Mouse (Mus musculus) lung, postnatal 25 days (tissue): ENCODE results near the gene Aars.
"Not testable (repeated sequence)": the region's sequence is repeated elsewhere in the genome, so short reads cannot be mapped to it uniquely, and the experiment has no call there.

Experiments used
- DNase-seq: peaks from one replicate; pipeline ENCODE4 v3.0.0; 2022; ENCODE audit warnings: low spot score

The Aars gene

DNA sequence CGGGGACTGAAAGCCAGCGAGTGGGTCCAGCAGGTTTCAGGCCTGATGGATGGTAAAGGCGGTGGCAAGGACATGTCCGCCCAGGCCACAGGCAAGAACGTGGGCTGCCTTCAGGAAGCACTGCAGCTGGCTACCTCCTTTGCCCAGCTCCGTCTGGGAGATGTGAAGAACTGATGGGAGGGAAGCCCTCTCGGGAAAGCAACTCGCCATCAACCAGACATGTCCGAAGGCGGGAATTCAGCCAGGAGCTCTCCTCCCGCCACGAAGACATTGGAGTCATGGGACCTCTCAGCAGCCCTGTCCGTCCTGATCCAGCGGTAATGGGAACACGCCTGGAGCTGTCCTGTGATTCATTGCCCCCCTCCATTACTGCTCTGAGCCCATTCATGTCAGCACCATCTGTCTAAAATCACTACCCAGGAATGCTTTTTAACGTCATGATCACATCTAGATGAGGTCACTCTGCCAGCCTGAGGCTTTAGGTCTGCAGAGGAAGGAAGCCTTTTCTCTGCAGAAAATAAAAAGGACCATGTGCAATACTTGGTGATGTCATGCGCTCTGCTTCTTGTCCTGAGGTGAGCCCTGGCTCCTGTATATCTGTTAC, 22.2 kb downstream of the Aars start:
- DNase-seq = no peak

DNA sequence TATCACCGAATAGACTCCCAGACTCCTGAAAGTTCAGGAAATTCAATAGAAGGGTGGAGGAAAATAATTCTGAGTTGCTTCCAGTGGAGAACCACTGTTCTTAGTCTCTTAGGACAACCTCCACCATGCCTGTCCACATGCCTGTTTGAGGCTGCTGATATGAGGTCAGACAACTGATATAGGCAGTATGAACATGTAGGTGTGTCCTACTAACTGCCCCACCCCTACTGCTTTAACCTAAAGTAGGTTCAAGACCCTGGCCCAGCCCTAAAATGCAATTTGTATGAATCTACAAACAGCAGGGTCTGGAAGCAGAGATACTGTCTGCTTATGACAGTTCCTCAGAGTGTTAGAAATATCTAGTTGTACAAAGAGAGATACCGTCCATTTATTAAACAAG, 22.7 kb downstream of the Aars start:
- DNase-seq = no peak

DNA sequence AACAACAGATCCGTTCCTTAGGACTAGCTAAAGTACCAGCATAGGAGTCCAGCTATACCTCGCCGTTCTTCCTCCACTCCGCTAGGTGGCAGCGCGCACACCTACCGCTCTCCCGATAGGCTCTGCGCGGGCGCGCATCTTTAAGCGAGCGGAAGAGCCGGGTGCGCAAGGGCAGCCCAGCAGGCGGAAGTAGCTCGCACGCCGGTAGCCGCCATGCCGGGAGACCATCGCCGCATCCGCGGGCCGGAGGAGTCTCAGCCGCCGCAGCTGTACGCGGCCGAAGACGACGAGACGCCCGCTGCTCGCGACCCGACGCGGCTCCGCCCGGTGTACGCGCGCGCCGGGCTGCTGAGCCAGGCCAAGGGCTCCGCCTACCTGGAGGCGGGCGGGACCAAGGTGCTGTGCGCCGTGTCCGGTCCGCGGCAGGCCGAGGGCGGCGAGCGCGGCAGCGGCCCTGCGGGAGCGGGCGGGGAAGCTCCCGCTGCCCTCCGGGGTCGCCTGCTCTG, 23.3 kb downstream of the Aars start, which contains the start of gene Exosc6:
TSS of gene Exosc6 (plus strand) at position 182 of the 506 bp plus-strand sequence.
- DNase-seq = peak; percentile 93

DNA sequence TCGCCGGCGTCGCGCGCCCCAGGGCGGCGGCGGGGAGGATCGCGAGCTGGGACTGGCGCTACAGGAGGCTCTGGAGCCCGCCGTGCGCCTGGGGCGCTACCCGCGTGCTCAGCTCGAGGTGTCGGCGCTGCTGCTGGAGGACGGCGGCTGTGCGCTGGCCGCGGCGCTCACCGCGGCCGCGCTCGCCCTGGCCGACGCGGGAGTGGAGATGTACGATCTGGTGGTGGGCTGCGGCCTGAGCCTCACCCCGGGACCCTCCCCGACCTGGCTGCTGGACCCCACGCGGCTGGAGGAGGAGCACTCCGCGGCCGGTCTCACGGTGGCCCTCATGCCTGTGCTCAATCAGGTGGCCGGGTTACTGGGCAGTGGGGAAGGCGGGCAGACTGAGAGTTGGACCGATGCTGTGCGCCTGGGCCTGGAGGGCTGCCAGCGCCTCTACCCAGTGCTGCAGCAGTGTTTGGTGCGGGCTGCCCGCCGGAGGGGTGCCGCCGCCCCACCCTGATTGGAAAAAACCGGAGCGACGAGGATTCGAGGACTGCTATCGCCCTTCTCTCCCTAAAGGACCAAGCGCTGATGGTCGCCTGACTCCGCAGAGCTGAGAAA, 23.8 kb downstream of the Aars start:
- DNase-seq = no peak

DNA sequence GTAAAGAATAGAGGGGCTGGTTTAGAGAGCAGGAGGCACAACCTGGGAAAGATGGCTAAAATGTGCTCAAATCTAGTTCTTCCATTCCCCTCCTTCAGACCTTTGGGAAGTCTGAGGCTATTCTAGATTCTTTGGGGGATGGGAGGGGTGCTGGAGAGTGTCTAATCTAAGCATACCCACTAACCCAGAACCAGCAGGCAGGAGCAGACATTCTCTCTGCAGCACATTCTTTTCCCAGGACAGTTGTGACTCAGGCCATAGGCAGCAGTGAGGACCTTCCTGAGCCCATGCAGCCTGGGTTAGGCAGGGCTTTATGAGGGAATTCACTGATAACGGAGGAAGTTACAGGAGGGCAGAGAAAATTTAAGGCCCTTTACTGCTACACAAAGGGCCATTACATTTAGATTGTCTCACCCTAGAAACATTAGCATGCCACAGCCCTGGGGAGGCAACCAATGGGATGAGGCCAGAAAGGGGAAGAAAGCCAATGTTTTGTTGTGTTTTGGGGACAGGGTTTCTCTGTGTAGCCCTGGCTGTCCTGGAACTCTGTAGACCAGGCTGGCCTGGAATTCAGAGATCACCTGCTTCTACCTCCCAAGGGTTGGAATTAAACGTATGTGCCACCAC, 26.1 kb downstream of the Aars start:
- DNase-seq = no peak

DNA sequence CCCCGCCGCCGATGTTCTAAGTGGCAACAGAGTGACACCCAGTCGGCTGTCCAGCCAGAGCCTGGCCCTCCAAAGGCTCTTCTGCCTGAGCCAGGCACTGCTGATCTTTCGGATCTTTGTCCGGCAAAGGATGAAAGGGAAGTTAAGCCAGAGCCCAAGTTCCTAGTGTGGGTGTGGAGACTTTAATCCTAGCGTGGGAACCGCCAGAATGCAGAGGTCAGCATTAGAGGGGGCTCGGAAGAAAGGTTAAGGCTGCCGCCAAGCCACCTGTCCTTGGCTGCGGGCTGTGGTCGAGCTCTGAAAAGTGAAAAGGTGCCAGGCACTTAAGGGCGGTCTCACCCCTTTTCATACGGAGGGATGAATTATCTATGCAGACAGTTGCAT, 28.7 kb downstream of the Aars start:
- DNase-seq = no peak

DNA sequence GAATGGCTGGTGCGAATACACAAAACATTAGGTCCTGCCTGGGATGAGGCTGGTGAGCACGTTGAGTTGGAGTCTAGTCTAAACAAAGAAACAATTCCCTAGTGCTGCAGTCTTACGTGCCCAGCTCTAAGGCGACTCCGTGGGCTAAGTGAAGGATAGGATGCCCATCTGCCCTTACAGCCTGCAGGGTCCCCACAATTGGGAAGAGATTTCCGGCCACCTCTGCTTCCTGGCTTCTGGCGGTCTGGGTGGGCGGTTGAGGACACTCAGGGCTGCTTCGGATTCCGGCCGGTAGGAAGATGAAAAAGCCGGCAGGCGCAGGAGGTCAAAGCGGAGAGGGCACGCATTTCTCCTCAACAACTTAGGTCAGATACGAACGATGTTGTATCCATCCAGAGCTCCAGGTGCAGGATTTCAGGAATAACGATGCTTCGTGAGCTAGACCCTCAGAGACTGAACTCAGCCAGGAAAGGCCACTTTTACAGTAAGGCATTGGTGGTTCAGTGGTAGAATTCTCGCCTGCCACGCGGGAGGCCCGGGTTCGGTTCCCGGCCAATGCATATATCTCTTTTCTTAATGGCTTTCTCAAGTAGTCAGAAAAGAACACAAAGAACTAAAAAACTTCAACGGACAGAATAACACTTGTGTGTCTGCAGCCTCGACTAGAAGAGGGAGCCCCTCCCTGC, 29.3 kb downstream of the Aars start:
- DNase-seq = peak; percentile 86

DNA sequence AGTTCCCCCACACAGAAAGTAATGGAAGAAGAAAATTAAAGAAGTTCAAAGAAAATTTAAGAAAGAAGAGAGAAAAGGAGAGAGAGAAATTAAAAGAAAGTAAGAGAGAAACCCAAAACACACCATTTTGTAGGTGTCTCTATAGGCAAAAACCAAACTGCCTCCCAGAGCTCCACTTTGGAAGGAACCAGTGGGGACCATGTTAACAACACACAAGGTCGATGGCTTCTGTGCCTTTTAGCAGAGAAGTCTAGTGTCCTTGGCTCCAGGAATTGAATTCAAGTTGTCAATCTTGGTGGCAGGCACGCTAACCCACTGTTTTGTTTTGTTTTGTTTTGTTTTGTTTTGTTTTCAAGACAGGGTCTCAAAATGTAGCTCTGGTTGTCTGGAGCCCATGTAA, 29.9 kb downstream of the Aars start:
- no peak for DNase-seq

DNA sequence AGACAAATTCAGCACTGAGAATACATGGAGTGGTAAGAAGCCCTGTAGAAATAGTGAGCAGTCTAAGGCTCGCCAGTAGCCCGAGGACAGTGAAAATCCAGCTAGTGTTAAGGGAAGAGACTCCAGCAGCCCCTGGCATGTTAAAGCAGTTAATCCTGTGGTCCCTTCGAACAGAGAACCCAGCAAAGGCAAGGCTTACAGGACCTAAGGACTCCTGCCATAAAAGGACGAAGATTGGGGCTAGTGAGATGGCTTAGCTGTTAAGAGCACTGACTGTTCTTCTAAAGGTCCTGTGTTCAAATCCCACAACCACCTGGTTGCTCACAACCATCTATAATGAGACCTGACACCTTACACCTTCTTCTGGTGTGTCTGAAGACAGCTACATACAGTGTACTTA, 33.4 kb downstream of the Aars start:
- no peak for DNase-seq

DNA sequence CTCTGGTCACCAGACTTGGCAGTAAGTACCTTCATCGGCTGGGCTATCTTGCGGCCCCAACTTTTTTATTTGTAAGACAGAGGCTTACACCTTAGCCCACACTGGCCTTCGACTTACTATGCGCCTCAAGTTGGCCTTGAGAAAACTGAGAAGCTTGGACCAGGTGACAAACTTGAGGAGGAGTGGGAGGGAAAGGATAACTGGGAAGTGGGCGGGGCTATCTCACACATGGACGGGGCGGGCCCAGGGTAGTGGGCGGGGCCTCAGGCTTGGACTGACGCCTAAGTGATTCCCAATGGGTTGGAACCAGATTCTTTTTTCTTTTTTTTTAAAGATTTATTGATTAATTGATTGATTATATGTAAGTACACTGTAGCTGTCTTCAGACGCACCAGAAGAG, 34.5 kb downstream of the Aars start:
- no peak for DNase-seq

DNA sequence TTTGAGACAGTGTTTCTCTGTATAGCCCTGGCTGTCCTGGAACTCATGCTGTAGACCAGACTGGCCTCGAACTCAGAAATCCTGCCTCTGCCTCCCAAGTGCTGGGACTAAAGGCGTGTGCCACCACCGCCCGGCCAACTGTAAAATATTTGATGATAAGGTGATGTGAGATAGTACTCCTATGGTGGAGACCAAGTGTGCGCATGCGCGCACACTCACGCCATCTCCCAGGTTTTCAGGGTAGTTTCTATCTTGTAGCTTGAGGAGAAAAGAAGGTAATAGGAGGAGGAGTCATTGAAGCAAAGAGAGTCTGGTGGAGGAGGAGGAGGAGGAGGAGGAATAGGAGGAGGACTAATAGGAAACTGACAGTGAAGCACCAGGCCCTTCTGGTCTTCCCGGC, 35.7 kb downstream of the Aars start:
- not testable (repeated sequence) for DNase-seq

DNA sequence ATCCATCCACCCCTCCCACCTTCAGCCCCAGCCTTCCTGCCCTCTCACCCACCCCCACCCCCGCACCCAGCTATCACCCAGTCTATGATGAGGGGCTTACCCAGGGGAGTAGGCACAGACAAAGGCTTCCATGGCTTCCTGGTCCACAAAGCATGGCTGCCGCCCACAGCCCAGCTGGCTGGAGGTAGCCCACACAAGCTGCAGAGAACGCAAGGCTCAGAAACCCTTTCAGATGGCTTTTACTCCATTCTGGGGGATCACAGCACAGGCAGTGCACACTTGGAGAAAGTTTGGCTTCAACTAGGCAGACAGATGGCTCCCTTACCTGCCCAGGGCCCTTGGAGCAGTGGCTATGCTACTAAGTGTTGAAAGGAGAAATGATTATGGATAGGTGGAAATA, 43.0 kb downstream of the Aars start:
- DNase-seq = no peak

DNA sequence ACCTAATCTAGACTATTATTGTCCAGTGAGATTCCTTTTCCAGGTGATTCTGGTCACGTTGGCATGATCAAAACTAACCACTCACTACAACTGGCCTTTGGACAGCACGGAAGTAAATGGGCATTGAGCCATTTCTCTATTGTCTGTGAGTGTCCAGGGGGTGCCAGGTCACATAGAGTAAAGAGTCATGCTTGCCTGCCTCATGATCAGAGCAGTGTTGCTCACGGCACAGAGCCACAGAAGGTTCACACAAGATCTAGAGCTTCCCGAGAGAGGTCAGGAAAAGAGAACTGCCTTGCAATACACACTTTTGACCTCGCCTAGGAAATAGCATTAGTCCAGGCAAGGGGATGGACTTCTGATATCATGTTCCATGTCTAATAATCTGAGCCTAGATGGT, 46.5 kb downstream of the Aars start:
- no peak for DNase-seq

DNA sequence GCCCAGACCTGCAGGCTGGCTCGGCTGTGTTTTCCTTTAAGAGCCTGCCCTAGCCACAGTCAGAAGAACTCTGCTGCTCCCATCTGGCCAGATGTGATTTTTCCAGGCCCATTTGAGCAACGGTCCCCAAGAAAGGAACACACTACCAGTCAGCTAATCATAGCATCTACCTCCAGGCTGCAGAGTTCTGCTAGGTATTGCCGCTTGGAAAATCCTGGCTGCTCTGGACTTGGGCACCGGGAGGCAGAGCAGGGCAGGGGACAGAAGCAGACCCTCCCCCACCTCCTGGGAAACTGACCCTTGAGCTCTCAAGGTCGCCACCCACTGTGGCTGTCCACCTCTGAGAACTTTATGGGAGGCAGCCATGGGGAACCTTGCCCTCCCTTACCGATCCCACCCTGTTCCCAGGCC, 46.9 kb downstream of the Aars start:
- no peak for DNase-seq

DNA sequence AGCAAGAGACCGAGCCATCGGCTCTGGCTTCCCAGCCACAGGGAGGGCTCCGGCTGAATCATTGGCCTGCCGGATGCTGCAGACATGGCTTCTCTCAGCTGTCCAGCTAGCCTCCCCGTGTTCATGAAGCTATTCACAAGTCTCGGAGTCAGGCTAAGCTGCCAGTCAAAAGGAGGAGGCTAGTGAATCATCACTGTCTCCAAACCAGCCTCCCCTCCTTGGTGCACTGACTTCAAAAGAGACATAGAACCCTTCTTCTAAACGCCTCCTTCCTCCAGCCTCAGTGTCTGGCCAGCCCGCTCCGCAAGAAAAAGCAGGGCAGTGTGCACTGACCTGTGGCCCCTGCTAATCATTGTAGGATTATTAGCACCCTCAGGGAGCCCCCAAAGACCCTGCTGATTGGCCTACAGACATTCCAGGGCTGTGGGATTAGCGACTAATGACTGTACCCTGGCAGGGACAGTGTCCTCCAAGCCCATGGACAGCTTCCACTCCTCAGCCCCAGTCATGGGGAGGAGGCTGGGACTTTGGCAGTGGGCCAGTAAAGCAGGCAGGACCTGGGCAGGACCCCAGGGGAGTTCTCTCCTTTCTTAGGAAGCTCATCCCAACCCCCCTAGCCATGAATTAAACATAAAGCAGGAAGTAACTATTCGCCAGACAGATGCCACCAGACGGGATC, 48.8 kb downstream of the Aars start:
- no peak for DNase-seq

DNA sequence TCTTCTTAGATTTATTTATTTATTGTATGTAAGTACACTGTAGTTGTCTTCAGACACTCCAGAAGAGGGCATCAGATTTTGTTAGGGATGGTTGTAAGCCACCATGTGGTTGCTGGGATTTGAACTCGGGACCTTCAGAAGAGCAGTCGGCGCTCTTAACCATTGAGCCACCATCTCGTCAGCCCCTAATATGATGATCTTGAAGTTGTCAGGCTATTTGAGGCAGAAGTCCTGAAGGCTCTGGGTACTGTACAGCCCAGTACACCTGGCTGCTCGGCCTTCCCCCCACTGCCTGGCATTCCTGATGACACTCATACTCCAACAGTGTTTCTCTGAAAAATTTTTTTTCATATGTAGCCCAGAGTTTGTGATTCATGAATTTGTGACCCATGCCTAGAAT, 51.0 kb downstream of the Aars start:
- DNase-seq = not testable (repeated sequence)

DNA sequence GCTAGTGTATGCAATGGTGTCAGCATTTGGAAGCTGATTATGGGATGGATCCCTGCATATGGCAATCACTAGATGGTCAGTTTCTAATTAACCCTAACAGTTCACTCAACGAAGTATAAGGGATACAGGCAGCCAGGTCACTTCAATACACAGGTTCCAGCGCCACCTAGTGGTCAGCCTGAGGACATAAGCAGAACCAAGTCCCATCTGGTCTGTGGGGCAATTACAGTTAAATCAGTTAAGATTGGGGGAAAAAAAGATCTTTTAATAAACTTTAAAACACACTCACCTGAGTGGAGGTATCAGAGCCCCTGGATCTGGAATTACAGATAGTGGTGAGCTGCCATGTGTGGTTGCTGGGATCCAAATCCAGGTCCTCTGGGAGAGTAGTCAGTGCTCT, 57.2 kb downstream of the Aars start:
- DNase-seq = peak; percentile 67

DNA sequence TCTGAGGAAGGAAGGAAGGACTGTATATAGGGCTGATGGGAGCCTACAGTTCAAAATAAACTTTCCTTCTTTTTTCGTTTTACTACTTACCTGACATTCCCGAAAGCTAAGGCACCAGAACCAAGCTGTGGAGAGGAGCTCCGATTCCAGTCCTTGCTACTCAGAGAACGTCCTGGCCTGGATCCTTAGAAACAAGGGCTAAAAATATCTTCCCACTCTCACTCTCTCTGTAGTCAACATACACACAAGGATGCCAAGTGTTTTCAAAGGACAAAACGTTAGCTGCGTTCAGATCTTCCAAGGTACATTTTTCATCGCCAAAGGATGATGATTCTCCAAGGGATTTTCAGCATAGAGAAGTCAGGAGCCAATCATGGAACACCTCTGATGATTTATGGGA, 58.8 kb downstream of the Aars start:
- no peak for DNase-seq

DNA sequence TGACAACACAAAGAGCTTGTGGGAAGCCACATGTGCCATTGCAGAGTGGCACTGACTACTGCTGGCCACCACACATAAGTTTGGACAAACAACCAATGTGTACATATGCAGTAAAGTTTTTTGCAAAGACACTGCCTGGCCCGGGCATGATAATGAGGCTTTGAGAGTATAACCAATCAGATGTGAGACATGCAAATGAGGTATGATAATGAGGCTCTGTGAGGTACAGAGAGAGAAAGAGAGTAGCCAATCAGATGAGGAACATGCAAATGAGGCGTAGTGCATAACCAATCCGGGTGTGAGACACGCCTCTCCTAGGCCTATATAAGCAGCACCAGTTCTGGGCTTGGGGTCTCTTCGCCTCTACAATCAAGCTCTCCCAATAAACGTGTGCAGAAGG, 59.4 kb downstream of the Aars start, which contains the start of gene Clec18a:
TSS of gene Clec18a (minus strand) at position 101 of the 400 bp plus-strand sequence.
- DNase-seq = not testable (repeated sequence)

DNA sequence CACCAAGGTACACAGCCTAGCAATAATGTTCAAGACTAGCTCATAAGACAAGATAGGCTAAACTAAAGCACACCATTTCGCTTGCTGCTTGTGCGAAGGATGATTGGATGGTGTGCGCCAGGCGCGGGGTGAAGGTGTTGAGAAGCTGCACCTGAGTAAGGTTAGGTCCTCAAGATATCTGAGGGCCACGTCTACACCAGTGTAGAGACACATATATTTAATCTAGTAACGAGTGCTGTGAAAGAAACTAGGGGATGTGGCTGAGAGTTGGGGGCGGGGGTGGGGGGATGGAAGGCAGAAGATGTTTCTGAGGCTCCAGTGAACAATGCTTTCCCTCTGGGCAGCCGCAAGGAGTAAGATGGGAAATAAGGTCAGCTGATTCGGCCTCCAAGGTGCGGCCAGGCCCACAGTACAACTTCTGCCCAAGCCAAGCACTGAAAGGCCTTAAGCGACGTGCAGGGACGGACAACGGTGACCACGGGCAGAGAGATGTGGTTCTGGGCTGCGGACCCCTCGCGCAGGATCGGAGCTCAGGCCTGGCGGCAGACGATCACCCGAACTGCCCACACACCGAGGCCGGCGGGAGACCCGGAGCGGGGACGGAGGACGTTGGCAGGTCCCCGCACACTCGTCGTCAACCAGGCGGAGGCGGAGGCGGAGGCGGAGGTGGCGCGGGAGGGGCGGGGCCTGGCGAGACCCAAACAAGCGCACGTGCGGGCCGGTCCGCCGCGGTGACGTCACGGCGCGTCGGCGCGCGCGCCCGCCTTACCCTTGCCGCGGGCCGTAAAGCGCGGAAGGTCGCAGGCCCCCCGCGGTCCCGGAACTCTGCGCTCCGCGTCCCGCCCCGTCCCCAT, 61.1 kb downstream of the Aars start, which contains the start of gene Pdpr:
TSS of gene Pdpr (plus strand) at position 766 of the 854 bp plus-strand sequence.
- peak; percentile 93 for DNase-seq

DNA sequence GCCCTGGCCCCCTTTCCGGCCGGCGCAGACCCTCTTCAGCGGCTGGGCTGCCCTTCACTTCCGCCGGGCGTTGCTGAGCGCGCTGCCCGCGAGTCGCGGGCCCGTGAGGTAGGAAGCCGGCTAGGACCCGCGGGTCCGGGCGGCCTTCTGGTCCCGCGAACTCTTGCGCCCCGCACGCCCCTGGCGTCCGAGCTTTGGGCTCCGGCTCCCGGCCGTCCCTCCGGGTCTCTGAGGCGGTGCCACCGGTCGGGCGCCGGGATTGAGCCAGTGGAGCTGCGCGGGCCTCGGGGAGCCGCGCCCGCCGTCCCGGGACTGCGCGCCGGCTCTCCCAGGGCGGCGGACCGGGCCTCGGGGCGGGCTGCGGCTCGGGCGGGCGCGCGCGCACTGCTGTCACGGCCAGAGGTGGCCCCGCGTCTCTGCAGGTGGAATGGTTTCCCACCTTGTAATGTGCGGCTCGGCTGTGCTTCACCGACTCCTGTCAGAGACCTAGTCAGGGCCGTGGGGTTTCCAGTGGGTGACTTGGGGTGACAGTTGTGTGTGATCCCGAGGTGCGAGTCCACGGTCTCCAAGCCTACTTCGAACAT, 61.9 kb downstream of the Aars start:
- not testable (repeated sequence) for DNase-seq
